Mouse (Mus musculus) kidney, adult 2 months (tissue): ENCODE data around the gene Spef1.

Experiments
- CTCF ChIP-seq: fragments of 200-500 bp; conservative IDR thresholded peaks from 2 replicates; pipeline ENCODE4 v1.5.1; 2011; ENCODE audit warnings: low read depth, mild to moderate bottlenecking, control low read depth, low read length, moderate library complexity, mixed read lengths; ENCODE audit not compliant: insufficient read depth, insufficient read length
- POLR2A ChIP-seq: fragments of 200-500 bp; IDR thresholded peaks from one replicate; pipeline ENCODE4 v1.6.1; 2011; ENCODE audit warnings: low read depth, low read length, control low read depth

DNA sequence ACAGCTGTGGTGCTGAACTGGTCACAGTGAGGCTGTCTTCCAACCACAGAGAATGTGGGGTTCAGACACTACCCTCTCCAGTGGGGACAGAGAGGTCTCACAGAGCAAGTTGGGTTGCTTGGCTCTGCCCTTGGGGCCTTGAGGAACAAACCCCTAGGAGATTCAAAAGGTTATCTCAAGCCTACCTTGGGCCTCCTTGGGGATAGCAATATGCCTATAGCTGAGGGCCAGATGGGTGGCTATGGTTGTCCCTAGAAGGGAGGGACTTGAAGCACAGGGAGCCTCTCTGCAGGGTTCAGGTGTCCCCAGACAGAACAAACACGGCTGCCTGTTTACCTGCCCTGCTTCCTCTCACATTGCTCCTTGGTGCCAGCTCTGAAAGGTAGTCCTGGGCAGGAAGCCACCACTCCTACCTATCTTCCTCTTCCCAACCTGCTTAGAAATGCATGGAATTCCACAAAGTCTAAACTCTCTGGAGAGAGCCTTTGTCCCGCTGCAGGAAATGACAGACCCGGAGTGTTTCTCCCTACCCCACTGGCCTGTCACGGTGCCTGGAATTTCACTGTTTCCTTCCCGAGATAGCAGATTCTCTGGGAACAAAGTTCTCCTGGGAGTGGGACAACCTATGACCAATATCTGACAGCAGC, 47.1 kb downstream of the Spef1 start:
- no peak for TF ChIP-seq CTCF
- TF ChIP-seq POLR2A = no peak
